Mouse (Mus musculus): ENCODE measurements at regions not wholly inside any gene's neighbourhood (a gene's known extent, or its start where the extent isn't known, plus 50 kb on each side); places are given as distances from the start of the nearest gene placed in this dataset.

- TF ChIP-seq EP300 (IDR thresholded peaks at IDR 0.05; ENCODE audit: low read depth): no peak
- TF ChIP-seq CTCF (IDR thresholded peaks at IDR 0.05; ENCODE audit: low read depth): no peak
Observed at GRCm38 (mm10) chr1:98268853-98269252, 152.1 kb upstream of the Slco6d1 start.

GRCm38 (mm10) chr1:98270212-98270611 is 150.7 kb upstream of the Slco6d1 start:
- Histone ChIP-seq H3K4me1 (replicated peaks; ENCODE audit: control insufficient read depth in 2 of 2, insufficient read depth in 2 of 2, low read length in 1 of 2) (no peaks in the 10 kb centered on the region), H3K27ac (no peak overlapping the region), H3K27me3 (ENCODE audit: control insufficient read depth, insufficient read depth, low read length) (no peaks in the 10 kb centered on the region), H3K36me3 (replicated peaks; ENCODE audit: control insufficient read depth, insufficient read depth, low read depth) (no peaks in the 10 kb centered on the region), H3K4me2 (ENCODE audit: low read depth) (no peak overlapping the region), H3K4me3 (ENCODE audit: insufficient read depth in 1 of 2, low read depth in 2 of 2, low read length in 2 of 2) (no peak overlapping the region), H3K9me3 (ENCODE audit: control insufficient read depth, low read length) (no peaks in the 10 kb centered on the region), H3K9ac (replicated peaks) (no peak overlapping the region)
- ATAC-seq (ENCODE audit: insufficient read depth): no peak
- whole genome bisulfite sequencing (ENCODE audit: insufficient replicate concordance): 33% methylated on average over 1 of the region's 1 CpGs
- no peak for DNase-seq (ENCODE audit: low read depth in 3 of 3, low spot score in 3 of 3)
- TF ChIP-seq EP300 (IDR thresholded peaks at IDR 0.05; ENCODE audit: low read depth) (no peak), CTCF (IDR thresholded peaks at IDR 0.05; ENCODE audit: low read depth) (no peak)

More at GRCm38 (mm10) chr1:98268853-98269252, 152.1 kb upstream of the Slco6d1 start:
- DNase-seq (ENCODE audit: low read depth in 3 of 3, low spot score in 3 of 3) (no peak), ATAC-seq (ENCODE audit: insufficient read depth) (no peak)
- no peaks in the 10 kb centered on the region for H3K4me1 ChIP-seq (replicated peaks; ENCODE audit: control insufficient read depth in 2 of 2, insufficient read depth in 2 of 2, low read length in 1 of 2)
- H3K9ac ChIP-seq (replicated peaks): no peak overlapping the region
- no peaks in the 10 kb centered on the region for H3K27me3 ChIP-seq (ENCODE audit: control insufficient read depth, insufficient read depth, low read length)
- H3K27ac ChIP-seq: no peak overlapping the region
- H3K9me3 ChIP-seq (ENCODE audit: control insufficient read depth, low read length): no peaks in the 10 kb centered on the region
- H3K4me2 ChIP-seq (ENCODE audit: low read depth): no peak overlapping the region
- 53% methylated on average over 2 of the region's 2 CpGs for WGBS (ENCODE audit: insufficient replicate concordance)
- H3K36me3 ChIP-seq (replicated peaks; ENCODE audit: control insufficient read depth, insufficient read depth, low read depth): no peaks in the 10 kb centered on the region
- H3K4me3 ChIP-seq (ENCODE audit: insufficient read depth in 1 of 2, low read depth in 2 of 2, low read length in 2 of 2): no peak overlapping the region

- H3K9ac ChIP-seq (replicated peaks): no peak overlapping the region
- H3K4me2 ChIP-seq (ENCODE audit: low read depth): no peak overlapping the region
- H3K4me3 ChIP-seq (ENCODE audit: insufficient read depth in 1 of 2, low read depth in 2 of 2, low read length in 2 of 2): no peak overlapping the region
- DNase-seq (ENCODE audit: low read depth in 3 of 3, low spot score in 3 of 3): no peak
- ATAC-seq (ENCODE audit: insufficient read depth): no peak
- TF ChIP-seq CTCF (IDR thresholded peaks at IDR 0.05; ENCODE audit: low read depth): no peak
- no peak for TF ChIP-seq EP300 (IDR thresholded peaks at IDR 0.05; ENCODE audit: low read depth)
- WGBS (ENCODE audit: insufficient replicate concordance): 21% methylated on average over 6 of the region's 6 CpGs
- H3K4me1 ChIP-seq (replicated peaks; ENCODE audit: control insufficient read depth in 2 of 2, insufficient read depth in 2 of 2, low read length in 1 of 2): no peaks in the 10 kb centered on the region
- no peaks in the 10 kb centered on the region for H3K27me3 ChIP-seq (ENCODE audit: control insufficient read depth, insufficient read depth, low read length)
- no peaks in the 10 kb centered on the region for H3K9me3 ChIP-seq (ENCODE audit: control insufficient read depth, low read length)
- no peak overlapping the region for H3K27ac ChIP-seq
- H3K36me3 ChIP-seq (replicated peaks; ENCODE audit: control insufficient read depth, insufficient read depth, low read depth): no peaks in the 10 kb centered on the region
Observed at GRCm38 (mm10) chr1:98273966-98274616, 146.8 kb upstream of the Slco6d1 start.

- H3K9ac ChIP-seq (replicated peaks): no peak overlapping the region
- WGBS (ENCODE audit: insufficient replicate concordance): 34% methylated on average over 1 of the region's 1 CpGs
- TF ChIP-seq EP300 (IDR thresholded peaks at IDR 0.05; ENCODE audit: low read depth) (no peak), CTCF (IDR thresholded peaks at IDR 0.05; ENCODE audit: low read depth) (no peak)
Observed at GRCm38 (mm10) chr1:98275524-98275923, 145.4 kb upstream of the Slco6d1 start.

GRCm38 (mm10) chr1:98279446-98280048 is 141.4 kb upstream of the Slco6d1 start:
- Histone ChIP-seq H3K27me3 (ENCODE audit: control insufficient read depth, insufficient read depth, low read length) (no peaks in the 10 kb centered on the region), H3K4me2 (ENCODE audit: low read depth) (no peak overlapping the region), H3K4me1 (replicated peaks; ENCODE audit: control insufficient read depth in 2 of 2, insufficient read depth in 2 of 2, low read length in 1 of 2) (no peaks in the 10 kb centered on the region), H3K27ac (no peak overlapping the region), H3K36me3 (replicated peaks; ENCODE audit: control insufficient read depth, insufficient read depth, low read depth) (no peaks in the 10 kb centered on the region), H3K4me3 (ENCODE audit: insufficient read depth in 1 of 2, low read depth in 2 of 2, low read length in 2 of 2) (no peak overlapping the region), H3K9me3 (ENCODE audit: control insufficient read depth, low read length) (no peaks in the 10 kb centered on the region), H3K9ac (replicated peaks) (no peak overlapping the region)
- 49% methylated on average over 2 of the region's 2 CpGs for WGBS (ENCODE audit: insufficient replicate concordance)
- no peak for DNase-seq (ENCODE audit: low read depth in 3 of 3, low spot score in 3 of 3)
- TF ChIP-seq CTCF (IDR thresholded peaks at IDR 0.05; ENCODE audit: low read depth) (no peak), EP300 (IDR thresholded peaks at IDR 0.05; ENCODE audit: low read depth) (no peak)
- ATAC-seq (ENCODE audit: insufficient read depth): no peak

More at GRCm38 (mm10) chr1:98275524-98275923, 145.4 kb upstream of the Slco6d1 start:
- Histone ChIP-seq H3K9me3 (ENCODE audit: control insufficient read depth, low read length) (no peaks in the 10 kb centered on the region), H3K27me3 (ENCODE audit: control insufficient read depth, insufficient read depth, low read length) (no peaks in the 10 kb centered on the region), H3K27ac (no peak overlapping the region), H3K36me3 (replicated peaks; ENCODE audit: control insufficient read depth, insufficient read depth, low read depth) (no peaks in the 10 kb centered on the region), H3K4me3 (ENCODE audit: insufficient read depth in 1 of 2, low read depth in 2 of 2, low read length in 2 of 2) (no peak overlapping the region), H3K4me1 (replicated peaks; ENCODE audit: control insufficient read depth in 2 of 2, insufficient read depth in 2 of 2, low read length in 1 of 2) (no peaks in the 10 kb centered on the region), H3K4me2 (ENCODE audit: low read depth) (no peak overlapping the region)
- ATAC-seq (ENCODE audit: insufficient read depth) (no peak), DNase-seq (ENCODE audit: low read depth in 3 of 3, low spot score in 3 of 3) (no peak)
